Mouse (Mus musculus): Measurements from ENCODE around the gene Map3k6.

GRCm38 (mm10) chr4:133199743-133200142, 40.9 kb upstream of the Map3k6 start:
- TF ChIP-seq GATA1 (IDR thresholded peaks at IDR 0.05; ENCODE audit: borderline replicate concordance, low read length) (no peak), FLI1 (IDR thresholded peaks at IDR 0.05; ENCODE audit: low read length) (no peak)
